10 mouse cellular contexts compared by ENCODE assay signal in genomic region chr9:35331241-35331680, GRCm38 (mm10).
DNase-seq lines count a peak whose midpoint lies in the region; ATAC-seq and TF ChIP-seq lines count a peak whose summit lies in the region.
"Had no signal": no experiment of that assay in that cellular context is flagged by ENCODE, and none has a peak within 500 bp of the region (broad histone marks: within the 10 kb centered on the region; RNA-seq: fewer than 3 reads in every experiment).

No protein-coding gene starts in this region.

- TF ChIP-seq CTCF in stomach, postnatal 0 days (IDR thresholded peaks at IDR 0.05; ENCODE audit: low read depth) = no peak

- no peak for TF ChIP-seq EP300 in stomach, postnatal 0 days (optimal IDR thresholded peaks at IDR 0.05)

- H3K27ac ChIP-seq in stomach, embryonic 14.5 days (ENCODE audit: low read length) = peak overlapping the region; percentile 84
- H3K27ac ChIP-seq in stomach, postnatal 0 days (replicated peaks) = no peak overlapping the region
- peak overlapping the region; percentile 71 for H3K27ac ChIP-seq in midbrain, embryonic 14.5 days (replicated peaks; ENCODE audit: low read depth, low read length)

- intact Hi-C loops in heart, postnatal 14 days (cut with DNase I) = no loop called here

- no peaks in the 10 kb centered on the region for H3K27me3 ChIP-seq in stomach, embryonic 14.5 days (ENCODE audit: control insufficient read depth, insufficient read depth, low read length)
- H3K27me3 ChIP-seq in stomach, postnatal 0 days (ENCODE audit: control insufficient read depth, insufficient read depth, low read length) = no peaks in the 10 kb centered on the region
- peaks cover 23% of the 10 kb centered on the region; the same call in 1 of the 2 replicates for H3K27me3 ChIP-seq in midbrain, embryonic 14.5 days (ENCODE audit: control insufficient read depth, insufficient read depth, low read length)

- DNase-seq in stomach, postnatal 0 days (ENCODE audit: low spot score) = no peak
- DNase-seq in kidney, postnatal 25 days = peak; percentile 62 to 79
- peak; percentile 85 for DNase-seq in midbrain, embryonic 14.5 days
- no peak for DNase-seq in gastrocnemius, postnatal 4 days (ENCODE audit: low spot score in 2 of 2)
- DNase-seq in heart, postnatal 14 days = no peak

- no peak overlapping the region for H3K9ac ChIP-seq in stomach, embryonic 14.5 days (replicated peaks; ENCODE audit: low read depth, low read length)
- H3K9ac ChIP-seq in stomach, postnatal 0 days (ENCODE audit: low read length) = no peak overlapping the region
- H3K9ac ChIP-seq in midbrain, embryonic 14.5 days (replicated peaks; ENCODE audit: low read length) = no peak overlapping the region

- 38% methylated on average over 7 of the region's 7 CpGs for WGBS in stomach, embryonic 14.5 days
- 41% methylated on average over 7 of the region's 7 CpGs for WGBS in stomach, postnatal 0 days
- 3% methylated on average over 7 of the region's 7 CpGs for WGBS in midbrain, embryonic 14.5 days

- H3K36me3 ChIP-seq in stomach, embryonic 14.5 days (ENCODE audit: control insufficient read depth, insufficient read depth, low read length) = no peaks in the 10 kb centered on the region
- no peaks in the 10 kb centered on the region for H3K36me3 ChIP-seq in stomach, postnatal 0 days (ENCODE audit: control insufficient read depth, insufficient read depth, low read length)
- H3K36me3 ChIP-seq in midbrain, embryonic 14.5 days (ENCODE audit: control insufficient read depth, insufficient read depth, low read length) = no peaks in the 10 kb centered on the region
- H3K36me3 ChIP-seq: G1E had no signal

- peaks cover 48% of the 10 kb centered on the region for H3K4me1 ChIP-seq in stomach, embryonic 14.5 days (ENCODE audit: control insufficient read depth, insufficient read depth, low read length)
- peaks cover 11% of the 10 kb centered on the region for H3K4me1 ChIP-seq in stomach, postnatal 0 days (replicated peaks; ENCODE audit: control insufficient read depth, insufficient read depth)
- H3K4me1 ChIP-seq in midbrain, embryonic 14.5 days (ENCODE audit: control insufficient read depth, insufficient read depth, low read length) = peaks cover 41% of the 10 kb centered on the region

- H3K9me3 ChIP-seq in stomach, embryonic 14.5 days (ENCODE audit: control insufficient read depth, low read depth, low read length) = no peaks in the 10 kb centered on the region
- H3K9me3 ChIP-seq in stomach, postnatal 0 days (ENCODE audit: control insufficient read depth, low read length) = no peaks in the 10 kb centered on the region
- H3K9me3 ChIP-seq in midbrain, embryonic 14.5 days (ENCODE audit: control insufficient read depth, low read length) = no peaks in the 10 kb centered on the region
- H3K9me3 ChIP-seq: G1E had no signal

- H3K4me2 ChIP-seq in stomach, embryonic 14.5 days (replicated peaks; ENCODE audit: low read depth, low read length) = no peak overlapping the region
- no peak overlapping the region for H3K4me2 ChIP-seq in stomach, postnatal 0 days (replicated peaks; ENCODE audit: low read depth)
- H3K4me2 ChIP-seq in midbrain, embryonic 14.5 days (ENCODE audit: low read length) = no peak overlapping the region

- H3K4me3 ChIP-seq in stomach, embryonic 14.5 days (ENCODE audit: low read depth, low read length) = no peak overlapping the region
- no peak overlapping the region for H3K4me3 ChIP-seq in stomach, postnatal 0 days (ENCODE audit: low read depth, low read length)
- no peak overlapping the region for H3K4me3 ChIP-seq in midbrain, embryonic 14.5 days (replicated peaks; ENCODE audit: low read depth, low read length)
- H3K4me3 ChIP-seq: myocyte had no signal

- ATAC-seq in stomach, embryonic 14.5 days (ENCODE audit: insufficient number of reproducible peaks, insufficient read depth, low FRiP score, low read depth) = no peak
- ATAC-seq in stomach, postnatal 0 days (ENCODE audit: low FRiP score, low TSS enrichment) = no peak
- peak; percentile 78 for ATAC-seq in frontal cortex, adult (ENCODE audit: low TSS enrichment)
- peak; percentile 86 for ATAC-seq in midbrain, embryonic 14.5 days (ENCODE audit: low FRiP score, low TSS enrichment)
- ATAC-seq in megakaryocyte-erythroid progenitor cell, adult 5-6 weeks (replicated peaks; ENCODE audit: low FRiP score, low TSS enrichment, poor library complexity, severe bottlenecking) = no peak

Comparison
In these comparisons a context has a peak if more than half of its experiments do, and no peak if none do; other contexts are left out.
1. ATAC-seq: peak in frontal cortex, adult (single experiment) and midbrain, embryonic 14.5 days (single experiment); none in stomach, embryonic 14.5 days (single experiment), stomach, postnatal 0 days (single experiment) and megakaryocyte-erythroid progenitor cell, adult 5-6 weeks (single experiment).
2. DNase-seq: peak in kidney, postnatal 25 days (2 of 2) and midbrain, embryonic 14.5 days (single experiment); none in stomach, postnatal 0 days (single experiment), gastrocnemius, postnatal 4 days (0 of 2) and heart, postnatal 14 days (0 of 2).